ENCODE assay signal across 22 mouse cellular contexts in the genomic region with DNA sequence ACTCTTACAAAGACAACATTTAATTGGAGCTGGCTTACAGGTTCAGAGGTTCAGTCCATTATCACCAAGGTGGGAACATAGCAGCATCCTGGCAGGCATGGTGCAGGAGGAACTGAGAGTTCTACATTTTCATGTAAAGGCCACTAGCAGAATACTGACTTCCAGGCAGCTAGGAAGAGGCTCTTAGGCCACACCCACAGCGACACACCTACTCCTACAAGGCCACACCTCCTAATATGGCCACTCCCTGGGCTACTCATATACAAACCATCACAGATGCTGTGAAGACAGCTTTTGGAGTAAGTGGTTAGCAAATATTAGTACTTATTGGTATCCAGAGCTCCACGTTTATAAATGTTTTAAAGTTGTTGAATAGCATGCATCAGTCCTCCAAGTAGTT. TPM values are rescaled to one million over a fixed set of nuclear protein-coding genes. Genes with fewer than 3 reads are reported as not detected.
DNase-seq lines count a peak whose midpoint lies in the region; ATAC-seq and TF ChIP-seq lines count a peak whose summit lies in the region.
"Had no signal": no experiment of that assay in that cellular context is flagged by ENCODE, and none has a peak within 500 bp of the region (broad histone marks: within the 10 kb centered on the region; RNA-seq: fewer than 3 reads in every experiment).

No protein-coding gene starts in this region.

- 78% methylated on average over 2 of the region's 2 CpGs for WGBS in liver, postnatal 0 days (ENCODE audit: insufficient replicate concordance)

- no peak for ATAC-seq in CD4-positive, CD25-positive, alpha-beta regulatory T cell, adult 4 months
- no peak for ATAC-seq in liver, postnatal 0 days
- ATAC-seq: hindbrain, embryonic 16.5 days had no signal

- no peak overlapping the region for H3K4me2 ChIP-seq in liver, postnatal 0 days (ENCODE audit: low read depth, low read length)
- H3K4me2 ChIP-seq: forebrain, embryonic 12.5 days had no signal

- H3K4me3 ChIP-seq in liver, postnatal 0 days (ENCODE audit: low read depth, low read length), result no peak overlapping the region
- H3K4me3 ChIP-seq: forebrain, embryonic 12.5 days; midbrain, embryonic 10.5 days had no signal

- no peak for TF ChIP-seq CTCF in liver, postnatal 0 days (IDR thresholded peaks at IDR 0.05; ENCODE audit: low read depth)

- no peak for TF ChIP-seq EP300 in liver, postnatal 0 days (IDR thresholded peaks at IDR 0.05; ENCODE audit: low read depth)

- H3K4me1 ChIP-seq in liver, postnatal 0 days (ENCODE audit: insufficient read depth), result peaks cover 45% of the 10 kb centered on the region

- DNase-seq in CD4-positive, CD25-positive, alpha-beta regulatory T cell, adult 2 months (ENCODE audit: low read depth, low spot score), result peak; percentile 20
- DNase-seq in A20 (ENCODE audit: low read depth, low spot score) (peak; percentile 63), ZHBTc4 (ENCODE audit: low read depth, low spot score) (peak; percentile 60)
- no peak for DNase-seq in liver, postnatal 0 days
- no peak for DNase-seq in right cerebral cortex, postnatal 36 days (ENCODE audit: low spot score in 2 of 2)
- DNase-seq in left cerebral cortex, postnatal 10 days (ENCODE audit: extremely low spot score in 1 of 2, low spot score in 2 of 2), result no peak
- DNase-seq in Muller cell, postnatal 12 days (ENCODE audit: inconsistent ontology term), result no peak
- DNase-seq: cerebellum, adult 2 months; gastrocnemius, postnatal 25 days; kidney, adult 11 months; kidney, postnatal 14 days; left cerebral cortex, postnatal 4 days; thymus, postnatal 36 days had no signal

- 0 out of 2 replicates have a peak, but pooled peaks cover 3% of the 10 kb centered on the region for H3K36me3 ChIP-seq in liver, postnatal 0 days (replicated peaks; ENCODE audit: insufficient read depth, low read length)
- H3K36me3 ChIP-seq: forebrain, embryonic 12.5 days had no signal

- intact Hi-C loops in left cerebral cortex, postnatal 10 days (cut with DNase I), result no loop called here

- peak overlapping the region; percentile 98; the same call in 1 of the 2 replicates for H3K27ac ChIP-seq in liver, postnatal 0 days (ENCODE audit: low read depth)
- H3K27ac ChIP-seq: forebrain, embryonic 12.5 days; liver, embryonic 14.5 days; macrophage; midbrain, embryonic 10.5 days had no signal

- H3K9me3 ChIP-seq in liver, postnatal 0 days (ENCODE audit: low read length), result no peaks in the 10 kb centered on the region
- H3K9me3 ChIP-seq: forebrain, embryonic 12.5 days; midbrain, embryonic 10.5 days had no signal

- H3K27me3 ChIP-seq in liver, postnatal 0 days (ENCODE audit: insufficient read depth, low read length), result no peaks in the 10 kb centered on the region
- H3K27me3 ChIP-seq: forebrain, embryonic 12.5 days had no signal

- H3K9ac ChIP-seq in liver, postnatal 0 days (replicated peaks), result no peak overlapping the region
- H3K9ac ChIP-seq: forebrain, embryonic 12.5 days; liver, embryonic 14.5 days had no signal

RNA-seq across cellular contexts. Expression of a gene that starts 3.7 kb away (rescaled TPM):
- 10 to 100 TPM; 45.5 to 48.1 TPM for polyA plus RNA-seq in CD4-positive, CD25-positive, alpha-beta regulatory T cell, adult 4 months (2017; shearing (Covaris generic))
- polyA plus RNA-seq in liver, postnatal 0 days (2015; fragmentation: Nextera tagmentation; extraction: Ambion mirVana), result 66.4 and 67.7 TPM in 2 replicates
- total RNA-seq in left cerebral cortex, postnatal 10 days (2021), result 10 to 100 TPM; 68.2 to 68.6 TPM

RNA-seq across cellular contexts. Expression of a gene that starts 19.9 kb away (rescaled TPM):
- polyA plus RNA-seq in CD4-positive, CD25-positive, alpha-beta regulatory T cell, adult 4 months (2017; shearing (Covaris generic)), result not detected
- not detected in 2 replicates for polyA plus RNA-seq in liver, postnatal 0 days (2015; fragmentation: Nextera tagmentation; extraction: Ambion mirVana)
- 10 to 100 TPM; 22.3 to 37.3 TPM for total RNA-seq in left cerebral cortex, postnatal 10 days (2021)
- total RNA-seq: ES-E14; hematopoietic stem cell, adult 5-6 weeks had no signal
- polyA plus RNA-seq: heart, embryonic 16.5 days; liver, embryonic 14.5 days had no signal

Comparison
In these comparisons a context has a peak if more than half of its experiments do, and no peak if none do; other contexts are left out.
1. DNase-seq: peak in CD4-positive, CD25-positive, alpha-beta regulatory T cell, adult 2 months (single experiment), A20 (single experiment) and ZHBTc4 (single experiment); none in liver, postnatal 0 days (single experiment), right cerebral cortex, postnatal 36 days (0 of 2), left cerebral cortex, postnatal 10 days (0 of 2) and Muller cell, postnatal 12 days (single experiment).